Mouse (Mus musculus): ENCODE measurements around the gene Hif1an. TPM values are rescaled to one million over a fixed set of nuclear protein-coding genes. Genes with fewer than 3 reads are reported as not detected.

The Hif1an gene
- polyA plus RNA-seq, 1 experiment from 2014 or later: 9.9 TPM

Other genes starting within 250 kb of the Hif1an start
- 0.03 TPM in 1 of 2 replicates, not detected in the other for gene Scd4, start 229.8 kb upstream of the Hif1an start, polyA plus RNA-seq (2015; fragmentation: Nextera tagmentation; extraction: Ambion mirVana)
- gene Scd1, start 155.0 kb upstream of the Hif1an start, polyA plus RNA-seq (2015; fragmentation: Nextera tagmentation; extraction: Ambion mirVana): 17.6 and 17.8 TPM in 2 replicates
- not detected in 2 replicates for gene Wnt8b, start 69.4 kb upstream of the Hif1an start, polyA plus RNA-seq (2015; fragmentation: Nextera tagmentation; extraction: Ambion mirVana)
- gene Sec31b, start 17.0 kb upstream of the Hif1an start, polyA plus RNA-seq (2015; fragmentation: Nextera tagmentation; extraction: Ambion mirVana): 0.25 and 0.43 TPM in 2 replicates
- gene Gm20538, start 10.0 kb upstream of the Hif1an start, polyA plus RNA-seq (2015; fragmentation: Nextera tagmentation; extraction: Ambion mirVana): not detected in 2 replicates
- 297 and 311 TPM in 2 replicates for gene Ndufb8, start 7.4 kb upstream of the Hif1an start, polyA plus RNA-seq (2015; fragmentation: Nextera tagmentation; extraction: Ambion mirVana)
- not detected in 2 replicates for gene Pax2, start 193.2 kb downstream of the Hif1an start, polyA plus RNA-seq (2015; fragmentation: Nextera tagmentation; extraction: Ambion mirVana)

Measured in liver, embryonic 15.5 days (tissue).